Mouse (Mus musculus): Measurements from ENCODE around the gene Hsd17b6. TPM values are rescaled to one million over a fixed set of nuclear protein-coding genes. Genes with fewer than 3 reads are reported as not detected.

The Hsd17b6 gene
- polyA plus RNA-seq, 3 experiments from 2014 or later: not detected

Other genes with a start within 250 kb of the Hsd17b6 start
- under 1 TPM in 2 of 3 experiments, not detected in 1; 0.28 TPM for gene Rdh1, start 247.9 kb downstream of the Hsd17b6 start, polyA plus RNA-seq (2017; shearing (Covaris generic))
- 1 to 10 TPM in 1 of 3 experiments, under 1 TPM in 1, not detected in 1; 0.36 to 1.1 TPM for gene Rdh16f1, start 247.8 kb downstream of the Hsd17b6 start, polyA plus RNA-seq (2017; shearing (Covaris generic))
- 1 to 10 TPM in 1 of 3 experiments, not detected in 2; 1.3 TPM for gene Rdh9, start 231.2 kb downstream of the Hsd17b6 start, polyA plus RNA-seq (2017; shearing (Covaris generic))
- not detected for gene Rdh16, start 206.5 kb downstream of the Hsd17b6 start, polyA plus RNA-seq (2017; shearing (Covaris generic))
- gene Rdh19, start 157.7 kb downstream of the Hsd17b6 start, polyA plus RNA-seq (2017; shearing (Covaris generic)): not detected
- not detected for gene Rdh16f2, start 141.1 kb downstream of the Hsd17b6 start, polyA plus RNA-seq (2017; shearing (Covaris generic))
- not detected for gene Rdh7, start 118.8 kb downstream of the Hsd17b6 start, polyA plus RNA-seq (2017; shearing (Covaris generic))
- gene Sdr9c7, start 109.1 kb downstream of the Hsd17b6 start, polyA plus RNA-seq (2017; shearing (Covaris generic)): not detected
- gene Prim1, start 7.6 kb upstream of the Hsd17b6 start, polyA plus RNA-seq (2017; shearing (Covaris generic)): 10 to 100 TPM; 18.1 to 73.7 (median 18.2) TPM
- gene Naca, start 28.0 kb upstream of the Hsd17b6 start, polyA plus RNA-seq (2017; shearing (Covaris generic)): 1,000 to 10,000 TPM in 2 of 3 experiments, 100 to 1,000 TPM in 1; 923 to 1,212 (median 1,047) TPM
- gene Ptges3, start 51.3 kb upstream of the Hsd17b6 start, polyA plus RNA-seq (2017; shearing (Covaris generic)): 100 to 1,000 TPM; 186 to 360 (median 347) TPM
- 100 to 1,000 TPM; 459 to 529 (median 464) TPM for gene Atp5b, start 75.7 kb upstream of the Hsd17b6 start, polyA plus RNA-seq (2017; shearing (Covaris generic))
- gene Baz2a, start 84.0 kb upstream of the Hsd17b6 start, polyA plus RNA-seq (2017; shearing (Covaris generic)): 10 to 100 TPM; 37.9 to 63.7 (median 44.3) TPM
- 10 to 100 TPM; 24.7 to 29.4 (median 27.8) TPM for gene Rbms2, start 172.7 kb upstream of the Hsd17b6 start, polyA plus RNA-seq (2017; shearing (Covaris generic))
- gene Gls2, start 186.8 kb upstream of the Hsd17b6 start, polyA plus RNA-seq (2017; shearing (Covaris generic)): under 1 TPM in 2 of 3 experiments, not detected in 1; 0.28 to 0.58 TPM
- 10 to 100 TPM in 2 of 3 experiments, 1 to 10 TPM in 1; 7.1 to 13.6 (median 13.5) TPM for gene Spryd4, start 204.2 kb upstream of the Hsd17b6 start, polyA plus RNA-seq (2017; shearing (Covaris generic))
- gene Mip, start 218.2 kb upstream of the Hsd17b6 start, polyA plus RNA-seq (2017; shearing (Covaris generic)): not detected
- 10 to 100 TPM; 23.2 to 45.9 (median 27.2) TPM for gene Timeless, start 224.5 kb upstream of the Hsd17b6 start, polyA plus RNA-seq (2017; shearing (Covaris generic))
- under 1 TPM in 1 of 3 experiments, not detected in 2; 0.34 TPM for gene Apon, start 246.5 kb upstream of the Hsd17b6 start, polyA plus RNA-seq (2017; shearing (Covaris generic))

Measured in inflammation-experienced regulatory T-cells, adult 6 months (primary cell).